Mouse (Mus musculus): ENCODE measurements at regions not wholly inside any gene's neighbourhood (a gene's known extent, or its start where the extent isn't known, plus 50 kb on each side); places are given as distances from the start of the nearest gene placed in this dataset.

DNA sequence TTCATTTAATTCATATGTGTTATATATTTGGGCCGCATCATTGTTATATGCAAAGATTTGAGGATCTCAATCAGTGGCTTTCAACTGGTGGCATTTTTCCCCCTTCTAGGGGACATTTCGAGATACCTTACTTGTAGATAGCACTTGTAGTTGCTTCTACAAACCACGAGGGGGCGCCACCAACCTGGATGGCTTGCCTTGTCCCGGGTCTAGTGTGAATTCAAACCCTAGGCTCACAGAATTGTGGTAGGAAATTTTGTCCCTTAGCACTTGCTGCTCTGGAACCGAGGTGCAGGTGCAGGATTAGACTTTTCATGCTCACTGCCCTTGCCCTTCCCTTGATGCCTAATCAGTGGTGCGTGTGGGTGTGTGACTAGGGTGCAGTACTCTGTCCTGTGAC lies 252.2 kb downstream of the Uaca start:
- peak; percentile 67 for DNase-seq (ENCODE audit: low spot score)

GRCm38 (mm10) chr9:61047289-61047688 lies 252.9 kb downstream of the Uaca start:
- no peak for DNase-seq (ENCODE audit: low spot score)

- no peak for DNase-seq (ENCODE audit: low spot score)
Observed at GRCm38 (mm10) chr9:61048576-61048975, 254.2 kb downstream of the Uaca start.

GRCm38 (mm10) chr9:61052621-61053020 lies 258.3 kb downstream of the Uaca start:
- no peak for DNase-seq (ENCODE audit: low spot score)

DNA sequence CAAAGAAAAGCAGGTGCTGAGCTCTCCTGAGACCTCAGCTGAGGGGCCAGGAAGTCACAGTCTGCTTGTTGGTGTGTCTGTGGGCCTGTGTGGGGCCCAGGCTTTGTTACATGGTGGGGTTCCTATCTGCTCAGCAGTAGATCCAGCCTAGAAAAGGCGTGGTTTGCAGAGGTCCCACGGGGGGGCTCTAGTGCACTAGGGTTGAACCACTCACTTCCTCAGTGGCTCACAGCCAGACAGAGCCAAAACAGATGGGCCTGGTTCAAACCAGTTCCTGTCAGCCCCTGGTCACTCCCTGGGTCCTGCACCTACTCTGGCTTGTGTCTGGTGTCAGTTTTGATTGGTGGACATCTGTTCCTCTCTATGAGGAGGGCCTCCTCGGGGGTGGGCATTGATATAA lies 260.1 kb downstream of the Uaca start:
- DNase-seq (ENCODE audit: low spot score) = peak; percentile 32

DNA sequence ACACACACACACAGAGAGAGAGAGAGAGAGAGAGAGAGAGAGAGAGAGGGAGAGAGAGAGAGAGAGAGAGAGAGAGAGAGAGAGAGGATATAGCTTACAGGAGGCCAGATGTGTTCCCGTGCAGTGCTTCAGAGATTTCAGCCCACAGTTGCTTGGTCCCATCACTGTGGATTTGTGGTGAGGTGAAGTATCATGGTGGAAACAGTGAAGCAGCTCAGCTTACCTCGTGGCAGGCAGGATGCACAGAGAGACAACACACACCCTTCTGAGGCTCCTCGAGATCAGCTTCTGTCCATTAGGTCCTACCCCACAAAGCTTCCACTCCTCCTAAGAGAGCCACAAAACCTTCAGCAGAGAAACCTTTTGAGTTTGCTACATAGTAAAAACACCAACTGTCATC lies 261.1 kb downstream of the Uaca start:
- DNase-seq (ENCODE audit: low spot score) = no peak

- no peak for DNase-seq (ENCODE audit: low spot score)
Observed at GRCm38 (mm10) chr9:61055928-61056730, 261.8 kb downstream of the Uaca start.

DNA sequence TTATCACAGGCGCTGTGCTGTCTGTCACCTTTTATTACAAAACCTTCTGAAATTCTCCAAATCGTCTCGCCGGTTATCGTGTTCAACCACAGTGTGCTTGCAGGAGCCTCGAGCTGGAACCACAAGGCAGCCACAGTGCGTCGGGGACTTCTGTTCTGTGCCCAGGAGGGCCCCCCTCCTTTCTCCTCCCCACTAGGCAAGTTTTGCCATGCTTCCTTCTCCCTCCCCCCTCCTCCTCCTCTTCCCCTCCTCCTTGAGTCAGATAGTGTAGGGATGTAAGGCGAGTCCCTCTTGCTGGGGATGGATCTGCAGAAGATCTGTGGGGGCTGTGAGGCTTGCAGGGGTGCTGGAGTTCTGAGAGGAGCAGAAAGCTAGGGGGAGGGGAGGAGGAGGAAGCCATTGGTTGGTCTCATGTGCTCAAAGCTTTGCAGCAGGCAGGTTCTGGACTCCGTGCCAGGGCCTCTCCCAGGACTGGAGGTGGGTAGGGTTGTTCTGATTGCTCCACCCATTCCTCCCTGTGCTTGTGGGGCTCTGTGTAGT lies 262.5 kb downstream of the Uaca start:
- DNase-seq (ENCODE audit: low spot score) = no peak

- DNase-seq (ENCODE audit: low spot score) = no peak
Observed at GRCm38 (mm10) chr9:61059225-61059624, 264.9 kb downstream of the Uaca start.

DNA sequence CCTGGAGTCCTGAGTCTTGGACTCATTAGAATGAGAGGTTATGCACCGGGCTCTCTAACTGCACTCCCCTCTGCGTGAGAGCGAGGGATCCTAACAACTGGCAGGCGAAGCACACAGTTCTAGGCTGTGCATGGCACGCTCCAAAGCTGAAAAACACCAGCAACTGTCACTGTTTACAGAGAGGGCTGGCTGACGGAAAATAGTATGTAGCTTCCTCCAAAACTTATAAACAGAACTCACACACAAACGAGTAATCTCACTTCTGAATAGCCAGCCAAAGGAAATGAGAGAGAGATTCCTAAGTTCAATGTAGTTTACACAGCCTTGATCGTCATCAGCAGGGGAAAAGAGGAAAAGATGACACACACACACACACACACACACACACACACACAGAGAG lies 266.6 kb downstream of the Uaca start:
- DNase-seq (ENCODE audit: low spot score) = no peak

DNA sequence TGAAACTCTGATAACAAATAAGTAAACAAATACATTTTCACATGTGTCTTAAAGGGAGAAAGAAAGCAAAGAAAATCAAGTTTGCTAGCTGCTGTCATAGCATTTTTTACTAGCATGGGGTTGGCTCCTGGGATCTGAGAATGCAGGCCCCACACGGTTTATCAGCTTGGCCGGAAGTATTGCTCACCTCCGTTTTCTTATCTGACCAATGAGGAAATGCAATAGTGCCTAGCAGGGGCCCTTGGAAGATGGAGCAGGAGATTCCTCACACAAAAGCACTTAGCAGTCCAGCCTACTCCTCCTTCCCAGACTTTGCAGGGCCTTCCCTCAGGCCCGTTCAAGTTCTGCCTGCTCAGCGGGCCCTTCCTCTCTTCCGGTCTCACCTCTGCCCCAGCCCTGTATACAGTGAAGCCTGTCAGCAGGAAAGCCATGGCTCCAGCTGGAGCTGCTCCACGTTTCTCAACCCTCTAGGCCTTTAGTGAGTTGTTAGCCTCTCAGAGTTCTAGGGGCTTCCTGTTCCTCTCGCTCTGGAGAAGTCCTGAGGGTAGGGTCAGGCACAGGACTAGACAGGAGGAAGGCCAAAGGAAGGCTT lies 270.5 kb downstream of the Uaca start:
- peak; percentile 63 for DNase-seq (ENCODE audit: low spot score)

DNA sequence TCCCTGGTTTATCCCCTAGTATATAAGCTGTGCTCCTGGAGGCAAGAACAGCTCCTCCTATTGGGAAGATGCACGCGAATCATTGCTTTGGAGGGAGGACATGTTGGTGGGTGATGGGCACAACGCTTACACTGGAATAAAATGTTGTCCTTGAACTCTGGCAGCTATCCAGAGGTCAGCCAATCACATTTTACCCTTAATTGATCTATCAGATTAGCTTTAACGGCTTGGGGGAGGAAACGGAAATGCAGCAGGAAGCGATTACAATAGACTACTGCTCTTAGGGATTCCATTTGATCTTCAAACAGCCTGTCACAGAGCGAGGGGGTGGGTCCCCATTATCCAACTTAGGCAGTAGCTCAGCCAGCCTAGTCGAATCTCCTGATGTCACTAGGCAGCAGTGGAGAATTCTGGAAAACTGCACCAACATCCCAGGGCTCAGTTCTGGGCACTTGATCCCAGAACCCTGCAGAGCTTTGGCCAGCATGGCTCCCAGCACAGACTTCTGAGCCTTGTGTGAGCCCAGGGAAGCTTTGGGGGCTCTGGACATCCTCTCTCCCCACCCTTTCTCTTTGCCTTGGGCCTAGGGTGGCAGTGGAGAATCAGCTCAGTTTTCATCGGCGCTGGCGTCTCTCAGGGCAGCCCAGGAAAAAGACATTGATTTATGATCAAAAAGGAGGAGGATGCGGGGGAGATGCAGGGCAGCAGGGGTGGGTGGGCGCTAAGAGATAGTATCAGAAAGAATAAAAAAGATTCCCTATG lies 275.4 kb downstream of the Uaca start:
- no peak for DNase-seq (ENCODE audit: low spot score)

DNA sequence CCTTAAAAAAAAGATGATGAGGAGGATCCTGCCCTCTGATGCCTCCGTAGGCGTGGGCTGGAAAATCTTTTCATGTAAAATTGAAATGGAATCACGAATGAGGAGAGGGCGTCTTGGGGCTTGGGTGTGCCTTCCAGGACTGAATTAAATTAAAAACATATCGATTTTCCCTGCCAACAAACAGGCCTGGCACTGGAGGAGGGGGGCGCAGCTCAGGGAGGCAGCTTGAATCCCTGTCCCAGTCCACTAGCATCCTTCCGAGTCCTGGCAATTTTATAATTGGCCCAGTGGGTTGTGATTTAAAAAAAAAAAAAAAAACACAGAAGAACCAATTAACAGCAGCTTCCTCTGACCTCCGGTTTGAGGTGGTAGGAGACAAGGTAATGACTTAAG lies 276.0 kb downstream of the Uaca start:
- no peak for DNase-seq (ENCODE audit: low spot score)

- DNase-seq (ENCODE audit: low spot score) = no peak
Observed at GRCm38 (mm10) chr9:61070861-61071260, 276.5 kb downstream of the Uaca start.

DNA sequence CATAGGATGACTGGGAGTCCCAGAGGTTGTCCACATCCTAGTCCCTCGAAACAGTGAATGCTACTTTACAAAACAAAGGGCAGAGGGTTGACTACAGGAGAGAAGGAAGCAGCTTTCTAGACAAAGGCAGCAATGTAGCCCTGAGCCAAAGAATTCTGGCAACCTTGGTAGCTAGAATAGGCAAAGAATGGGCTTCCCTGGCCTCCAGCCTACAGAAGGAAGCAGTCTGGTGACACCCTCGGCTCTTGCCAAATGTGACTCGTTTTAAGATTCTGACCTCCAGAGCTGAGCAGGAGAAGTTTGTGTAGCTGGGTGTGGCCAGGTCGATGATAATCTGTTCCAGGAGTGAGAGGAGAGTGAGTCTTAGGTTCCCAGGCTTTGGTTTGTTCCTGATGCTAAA lies 279.1 kb downstream of the Uaca start:
- no peak for DNase-seq (ENCODE audit: low spot score)

- DNase-seq (ENCODE audit: low spot score) = no peak
Observed at GRCm38 (mm10) chr9:61075071-61075470, 280.7 kb downstream of the Uaca start.

DNA sequence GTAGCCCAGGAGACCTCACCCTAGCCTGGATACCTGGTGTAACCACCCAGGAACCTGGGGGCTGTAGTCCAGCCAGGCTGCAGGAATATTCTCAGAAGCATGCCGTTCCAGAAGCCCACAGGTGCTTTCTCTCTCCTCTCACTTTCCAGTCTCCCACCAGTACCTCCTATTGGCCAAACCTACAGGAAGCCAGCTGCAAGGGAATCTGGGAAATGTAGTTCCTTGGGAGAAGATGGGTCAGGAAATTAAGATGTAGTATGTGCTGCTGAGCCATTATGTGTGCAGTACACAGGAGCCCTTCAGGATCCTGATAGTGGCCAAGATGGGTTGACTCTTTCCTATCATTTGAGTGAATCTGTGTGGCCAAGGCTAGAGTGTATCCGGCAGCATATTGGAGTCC lies 282.8 kb downstream of the Uaca start:
- DNase-seq (ENCODE audit: low spot score) = no peak

DNA sequence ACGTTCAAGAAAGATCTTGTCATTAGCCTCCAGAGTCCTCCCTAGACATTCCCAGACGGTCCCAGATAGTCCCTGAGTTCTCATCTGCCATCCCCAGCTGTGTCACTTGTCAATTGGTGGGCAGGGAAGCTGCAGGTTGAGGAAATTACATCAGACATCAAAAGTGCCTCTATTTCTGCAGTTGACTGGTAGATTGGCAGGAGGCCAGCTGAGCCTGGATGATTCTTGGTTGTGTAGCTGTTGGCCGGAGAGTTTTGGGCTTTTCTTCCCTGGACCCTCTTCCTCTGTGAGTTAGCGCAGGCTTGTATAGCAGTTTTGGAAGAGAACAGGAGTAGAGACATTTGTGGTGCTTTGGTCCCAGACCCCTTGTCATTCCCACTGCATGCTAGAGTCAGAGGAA lies 283.5 kb downstream of the Uaca start:
- DNase-seq (ENCODE audit: low spot score) = no peak

DNA sequence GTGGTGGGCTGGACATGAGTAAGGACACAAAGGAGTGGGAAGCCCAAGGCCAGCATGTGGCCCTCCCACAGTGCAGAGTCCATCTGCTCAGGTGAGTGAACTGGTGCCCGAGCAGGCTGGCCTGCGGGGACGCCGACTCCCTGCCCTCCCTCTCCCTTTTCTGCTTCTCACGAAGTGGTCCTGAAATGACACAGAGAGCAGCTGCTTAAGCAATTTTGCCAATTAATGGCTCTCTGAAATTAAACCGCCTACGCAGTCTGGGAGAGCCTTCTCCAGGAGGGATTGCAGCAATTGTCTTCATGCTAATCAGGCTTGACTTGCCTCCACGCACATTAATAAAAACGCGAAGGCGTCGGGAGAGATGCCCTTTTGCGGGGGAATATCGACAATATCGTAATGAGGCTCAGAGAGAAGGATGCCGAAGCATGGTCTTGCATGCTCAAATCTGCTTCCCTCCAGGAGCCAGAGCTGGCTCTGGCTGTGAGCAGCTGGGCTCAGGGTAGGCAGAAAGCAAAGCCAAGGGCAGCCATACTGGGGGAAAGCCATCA lies 287.2 kb downstream of the Uaca start:
- no peak for DNase-seq (ENCODE audit: low spot score)

DNA sequence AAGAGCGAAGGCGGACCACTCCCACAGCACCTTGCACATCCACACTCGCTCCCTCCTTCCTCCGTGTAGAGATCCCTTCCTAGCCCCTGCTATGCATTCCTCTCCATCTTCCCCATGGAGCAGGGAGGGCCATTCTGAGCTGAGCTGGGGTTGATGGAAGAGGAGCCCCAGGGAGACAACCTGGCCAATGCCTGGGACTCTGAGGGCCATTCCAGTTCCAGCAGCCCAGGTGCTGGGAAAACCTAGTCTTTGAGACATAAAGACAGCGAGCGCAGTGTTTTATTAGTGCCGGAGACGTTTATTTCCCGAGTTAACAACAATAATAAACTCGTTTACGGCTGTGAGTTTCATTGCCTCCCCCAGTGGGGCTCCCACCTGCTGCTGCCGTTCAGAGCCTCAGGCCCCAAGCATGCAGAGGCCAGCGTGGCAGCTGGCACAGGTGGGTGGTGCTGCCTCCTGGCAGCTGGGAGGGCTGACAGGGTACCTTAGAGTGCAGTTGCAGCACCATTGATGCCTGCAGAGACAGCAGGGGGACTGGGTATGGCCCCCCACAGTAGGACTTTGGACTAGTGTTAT lies 287.4 kb upstream of the Tle3 start:
- DNase-seq (ENCODE audit: low spot score) = no peak

GRCm38 (mm10) chr9:61087035-61087434 lies 285.1 kb upstream of the Tle3 start:
- no peak for DNase-seq (ENCODE audit: low spot score)

DNA sequence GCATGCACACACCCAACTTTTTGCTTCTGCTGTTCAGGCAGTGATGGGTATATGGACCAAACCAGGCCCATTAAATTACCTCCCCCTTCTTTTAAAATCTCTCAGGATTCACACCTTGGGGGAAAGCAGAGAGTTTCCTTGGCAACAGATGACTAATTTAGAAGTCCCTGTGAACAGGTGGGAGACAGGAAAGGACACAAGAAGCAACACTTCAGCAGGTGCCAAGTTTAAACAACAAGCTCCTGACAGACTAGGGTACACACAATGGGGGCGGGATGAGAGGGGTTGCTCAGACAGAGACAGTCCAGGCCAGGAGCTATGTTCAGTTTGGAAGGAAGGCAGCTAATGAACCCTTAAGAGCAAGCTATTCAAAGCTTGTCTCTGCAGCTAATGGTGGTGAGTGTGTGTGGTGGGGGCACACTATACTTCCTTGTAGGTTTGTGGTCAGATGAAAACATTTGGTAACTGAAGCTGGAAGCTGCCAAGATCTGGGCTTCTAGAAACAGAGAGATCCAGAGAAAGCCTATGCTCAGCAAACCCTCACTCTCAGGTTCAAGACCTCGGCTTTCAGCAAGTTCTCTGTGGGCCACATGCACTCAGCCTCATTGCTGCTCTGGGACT lies 283.0 kb upstream of the Tle3 start:
- DNase-seq (ENCODE audit: low spot score) = no peak

Measured in adipocyte (in vitro differentiated cells).